Mouse (Mus musculus) retina, postnatal 1 day (tissue): ENCODE results near the gene Pced1a.
"Not testable (repeated sequence)": the region's sequence is repeated elsewhere in the genome, so short reads cannot be mapped to it uniquely, and the experiment has no call there.

Source experiments
- DNase-seq: peaks from one replicate; pipeline ENCODE4 v3.0.0-alpha.2; 2012

Pced1a gene

GRCm38 (mm10) chr2:130388796-130389195, 35.7 kb downstream of the Pced1a start:
- DNase-seq = peak; percentile 30

- no peak for DNase-seq
These were observed 38.3 kb downstream of the Pced1a start for GRCm38 (mm10) chr2:130386212-130386611.

DNA sequence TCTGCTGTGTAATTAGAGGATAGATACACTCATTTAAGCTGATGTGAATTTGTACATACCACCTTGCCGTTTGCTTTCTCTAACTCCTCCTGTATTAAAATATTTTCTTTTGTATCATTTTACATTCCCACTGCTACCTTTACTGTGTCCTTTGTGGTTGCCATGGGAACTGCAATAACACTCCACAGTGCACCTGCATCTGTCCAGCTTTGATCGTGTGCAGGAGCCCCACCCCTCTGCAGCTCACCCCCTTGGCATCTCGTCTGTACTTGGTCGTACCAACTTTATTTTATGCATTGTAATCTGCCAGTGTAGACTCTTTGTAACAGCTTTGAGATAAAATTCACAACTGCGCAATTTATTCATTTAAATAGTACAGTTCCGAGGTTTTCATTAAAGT, 40.6 kb downstream of the Pced1a start:
- no peak for DNase-seq

GRCm38 (mm10) chr2:130383205-130383604, 41.3 kb downstream of the Pced1a start:
- no peak for DNase-seq

DNA sequence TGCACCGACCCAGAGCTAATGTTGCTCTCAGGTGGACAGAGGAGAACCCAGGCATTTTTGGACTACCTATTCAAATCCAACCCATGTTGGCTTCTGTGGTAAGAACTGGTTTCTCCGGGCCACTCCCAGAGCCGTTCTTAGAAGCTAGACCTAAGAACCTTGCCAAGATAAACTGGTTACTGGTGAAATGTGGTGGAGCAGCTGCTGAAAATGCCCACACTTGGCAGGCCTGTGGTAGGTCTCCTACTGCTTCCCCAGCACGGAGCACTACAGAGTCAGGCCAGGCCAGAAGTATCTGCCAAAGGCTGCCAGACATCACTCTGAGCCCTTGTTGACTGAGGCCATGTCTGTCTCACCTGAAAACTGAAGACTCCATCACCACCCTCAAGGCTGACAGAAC, 49.5 kb downstream of the Pced1a start:
- DNase-seq = no peak

DNA sequence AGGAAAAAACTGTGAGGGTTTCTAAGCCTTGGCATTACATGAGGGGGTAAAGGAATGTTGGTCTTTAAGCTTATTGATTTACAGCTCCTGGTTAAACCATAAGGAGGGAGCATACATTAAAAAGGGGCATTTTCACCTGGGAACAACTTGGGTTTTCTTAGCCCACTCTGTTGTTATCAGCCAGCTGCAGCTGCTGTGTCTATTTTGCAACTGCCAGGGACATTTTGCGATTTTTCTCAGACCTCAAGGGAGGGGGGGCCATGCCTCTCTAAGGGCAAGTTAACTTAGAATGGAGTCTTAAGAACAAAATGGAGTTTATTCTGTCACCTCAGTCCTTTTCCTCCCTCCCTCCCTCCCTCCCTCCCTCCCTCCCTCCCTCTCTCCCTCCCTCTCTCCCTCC, 51.5 kb downstream of the Pced1a start:
- DNase-seq = not testable (repeated sequence)

- DNase-seq = no peak
These were observed 57.1 kb downstream of the Pced1a start for GRCm38 (mm10) chr2:130367386-130367785.
